Mouse (Mus musculus) embryonic facial prominence, embryonic 11.5 days (tissue): Measurements from ENCODE around the gene Palm3. TPM values are rescaled to one million over a fixed set of nuclear protein-coding genes. Genes with fewer than 3 reads are reported as not detected.

Experiments used
- ATAC-seq: fragments of 200-750 bp; cut with Nextera tagmentation; replicated peaks from 2 replicates; pipeline ENCODE4 v1.8.0; 2017; ENCODE audit warnings: low read depth; ENCODE audit not compliant: insufficient number of reproducible peaks, low FRiP score, low TSS enrichment
- DNase-seq: peaks from one replicate; pipeline ENCODE4 v3.0.0-alpha.2; 2015; ENCODE audit warnings: low spot score
- H3K27ac ChIP-seq: fragments of 300-500 bp; sonication (generic); replicated peaks from 2 replicates; pipeline ENCODE4 v1.5.1; 2014; ENCODE audit warnings: mild to moderate bottlenecking, low read depth, low read length, control low read depth
- H3K27me3 ChIP-seq: fragments of 300-500 bp; sonication (generic); 2 replicates; pipeline ENCODE4 v1.6.1; 2014; ENCODE audit warnings: mild to moderate bottlenecking, low read length, moderate library complexity, mixed read lengths; ENCODE audit not compliant: control insufficient read depth, insufficient read depth
- H3K36me3 ChIP-seq: fragments of 300-500 bp; sonication (generic); replicated peaks from 2 replicates; pipeline ENCODE4 v1.6.1; 2014; ENCODE audit warnings: low read depth, mild to moderate bottlenecking, low read length, moderate library complexity, mixed read lengths; ENCODE audit not compliant: control insufficient read depth, insufficient read depth
- H3K4me1 ChIP-seq: fragments of 300-500 bp; sonication (generic); 2 replicates; pipeline ENCODE4 v1.6.1; 2014; ENCODE audit warnings: low read length, mixed read lengths; ENCODE audit not compliant: control insufficient read depth, insufficient read depth
- H3K4me2 ChIP-seq: fragments of 300-500 bp; sonication (generic); 2 replicates; pipeline ENCODE4 v1.6.1; 2014; ENCODE audit warnings: low read depth, mild to moderate bottlenecking, control low read depth, low read length, moderate library complexity
- H3K4me3 ChIP-seq: fragments of 300-500 bp; sonication (generic); 2 replicates; pipeline ENCODE4 v1.5.1; 2014; ENCODE audit warnings: low read depth, low read length, control low read depth
- H3K9ac ChIP-seq: fragments of 300-500 bp; sonication (generic); replicated peaks from 2 replicates; pipeline ENCODE4 v1.6.1; 2014; ENCODE audit warnings: mild to moderate bottlenecking, control low read depth, low read length
- H3K9me3 ChIP-seq: fragments of 300-500 bp; sonication (generic); replicated peaks from 2 replicates; pipeline ENCODE4 v1.6.1; 2016; ENCODE audit warnings: mild to moderate bottlenecking, low read length, inconsistent platforms, mixed read lengths; ENCODE audit not compliant: control insufficient read depth
- WGBS: fragments of 180-500 bp; shearing (Covaris S2); extraction: QIAGEN DNeasy Blood & Tissue Kit; methylation state at CpG from one replicate; pipeline ENCODE4 v1.1.7; 2014; 5-methylcytosine and 5-hydroxymethylcytosine counted together
- polyA plus RNA-seq: library from polyadenylated mRNA; unstranded; fragments of >200 nt; fragmentation: Nextera tagmentation; extraction: Ambion mirVana; gene quantifications from 2 replicates; pipeline ENCODE4 v1.2.1, GENCODE M21; 2014

The Palm3 gene
- polyA plus RNA-seq, 1 experiment from 2014 or later = 1.5 TPM

- Histone ChIP-seq H3K4me3 (peak within 1 kb of the TSS; percentile 97), H3K9me3 (no peaks in the 10 kb centered on the region), H3K4me1 (peaks cover 2% of the 10 kb centered on the region; the same call in 1 of the 2 replicates), H3K27me3 (no peaks in the 10 kb centered on the region), H3K9ac (peak within 1 kb of the TSS; percentile 90), H3K4me2 (peak within 1 kb of the TSS; percentile 74), H3K27ac (peak within 1 kb of the TSS; percentile 92), H3K36me3 (no peaks in the 10 kb centered on the region)
- DNase-seq = peak; percentile 99
- ATAC-seq = peak; percentile 99
- 0% methylated on average over 51 of the region's 51 CpGs for WGBS
These were observed 45.1 kb downstream of the Palm3 start, which contains the start of gene Rfx1 for GRCm38 (mm10) chr8:84066291-84066930. Gene Rfx1 (plus strand): TSS chr8:84066834.

- H3K4me2 ChIP-seq = peak overlapping the region; percentile 36
- H3K27me3 ChIP-seq = no peaks in the 10 kb centered on the region
- H3K27ac ChIP-seq = peak overlapping the region; percentile 92
- no peaks in the 10 kb centered on the region for H3K9me3 ChIP-seq
- peak; percentile 59 for ATAC-seq
- H3K4me1 ChIP-seq = peaks cover 2% of the 10 kb centered on the region; the same call in 1 of the 2 replicates
- H3K9ac ChIP-seq = peak overlapping the region; percentile 90
- peak overlapping the region; percentile 97 for H3K4me3 ChIP-seq
- DNase-seq = peak; percentile 93
- under 1% methylated on average over 41 of the region's 58 CpGs for WGBS
- H3K36me3 ChIP-seq = no peaks in the 10 kb centered on the region
These were observed 45.8 kb downstream of the Palm3 start for GRCm38 (mm10) chr8:84067047-84067573.

GRCm38 (mm10) chr8:84067911-84068310 lies 46.6 kb downstream of the Palm3 start:
- Histone ChIP-seq H3K27me3 (no peaks in the 10 kb centered on the region), H3K27ac (no peak overlapping the region), H3K4me2 (no peak overlapping the region; the same call in 1 of the 2 replicates), H3K36me3 (no peaks in the 10 kb centered on the region), H3K4me1 (peaks cover 2% of the 10 kb centered on the region; the same call in 1 of the 2 replicates), H3K4me3 (no peak overlapping the region; the same call in 1 of the 2 replicates), H3K9me3 (no peaks in the 10 kb centered on the region), H3K9ac (no peak overlapping the region)
- 90% methylated on average over 7 of the region's 7 CpGs for WGBS
- no peak for ATAC-seq
- DNase-seq = no peak

- H3K27me3 ChIP-seq = no peaks in the 10 kb centered on the region
- H3K9ac ChIP-seq = no peak overlapping the region
- no peaks in the 10 kb centered on the region for H3K36me3 ChIP-seq
- no peak overlapping the region for H3K4me3 ChIP-seq
- ATAC-seq (no peak), DNase-seq (no peak)
- 64% methylated on average over 12 of the region's 12 CpGs for WGBS
- peaks cover 2% of the 10 kb centered on the region; the same call in 1 of the 2 replicates for H3K4me1 ChIP-seq
- no peak overlapping the region for H3K4me2 ChIP-seq
- H3K9me3 ChIP-seq = no peaks in the 10 kb centered on the region
- H3K27ac ChIP-seq = no peak overlapping the region
These were observed 47.2 kb downstream of the Palm3 start for GRCm38 (mm10) chr8:84068316-84069035.

GRCm38 (mm10) chr8:84069169-84069568 lies 47.9 kb downstream of the Palm3 start:
- Histone ChIP-seq H3K9ac (no peak overlapping the region), H3K36me3 (no peaks in the 10 kb centered on the region), H3K4me3 (no peak overlapping the region), H3K27ac (no peak overlapping the region), H3K9me3 (no peaks in the 10 kb centered on the region), H3K27me3 (no peaks in the 10 kb centered on the region), H3K4me2 (no peak overlapping the region), H3K4me1 (peaks cover 2% of the 10 kb centered on the region; the same call in 1 of the 2 replicates)
- DNase-seq (no peak), ATAC-seq (no peak)
- 31% methylated on average over 1 of the region's 1 CpGs for WGBS

- Histone ChIP-seq H3K9me3 (no peaks in the 10 kb centered on the region), H3K27ac (no peak overlapping the region), H3K4me1 (peaks cover 2% of the 10 kb centered on the region; the same call in 1 of the 2 replicates), H3K9ac (no peak overlapping the region), H3K4me2 (no peak overlapping the region), H3K4me3 (no peak overlapping the region), H3K27me3 (no peaks in the 10 kb centered on the region), H3K36me3 (no peaks in the 10 kb centered on the region)
- 79% methylated on average over 2 of the region's 2 CpGs for WGBS
- DNase-seq = no peak
- ATAC-seq = no peak
These were observed 48.5 kb downstream of the Palm3 start for GRCm38 (mm10) chr8:84069750-84070149.

GRCm38 (mm10) chr8:84070241-84070640 lies 49.0 kb downstream of the Palm3 start:
- Histone ChIP-seq H3K9me3 (no peaks in the 10 kb centered on the region), H3K27me3 (no peaks in the 10 kb centered on the region), H3K27ac (no peak overlapping the region), H3K36me3 (no peaks in the 10 kb centered on the region), H3K4me1 (peaks cover 2% of the 10 kb centered on the region; the same call in 1 of the 2 replicates), H3K4me2 (no peak overlapping the region), H3K4me3 (no peak overlapping the region), H3K9ac (no peak overlapping the region)
- no peak for ATAC-seq
- WGBS = 89% methylated on average over 5 of the region's 5 CpGs
- DNase-seq = no peak

- peaks cover 2% of the 10 kb centered on the region; the same call in 1 of the 2 replicates for H3K4me1 ChIP-seq
- H3K36me3 ChIP-seq = no peaks in the 10 kb centered on the region
- H3K27ac ChIP-seq = no peak overlapping the region
These were observed 49.4 kb downstream of the Palm3 start for GRCm38 (mm10) chr8:84070667-84071066.

More at GRCm38 (mm10) chr8:84070667-84071066, 49.4 kb downstream of the Palm3 start:
- no peak for DNase-seq
- no peak overlapping the region for H3K4me3 ChIP-seq
- no peaks in the 10 kb centered on the region for H3K9me3 ChIP-seq
- no peak overlapping the region for H3K9ac ChIP-seq
- no peaks in the 10 kb centered on the region for H3K27me3 ChIP-seq
- no peak for ATAC-seq
- WGBS = 87% methylated on average over 2 of the region's 2 CpGs
- no peak overlapping the region for H3K4me2 ChIP-seq
